In genomic region chr11:110405607-110406006, GRCm38 (mm10) we compare ENCODE assay signal across 26 mouse cellular contexts. TPM values are rescaled to one million over a fixed set of nuclear protein-coding genes. Genes with fewer than 3 reads are reported as not detected.
DNase-seq lines count a peak whose midpoint lies in the region; ATAC-seq and TF ChIP-seq lines count a peak whose summit lies in the region.
"Had no signal": no experiment of that assay in that cellular context is flagged by ENCODE, and none has a peak within 500 bp of the region (broad histone marks: within the 10 kb centered on the region; RNA-seq: fewer than 3 reads in every experiment).

No protein-coding gene starts in this region.

- no peak overlapping the region for H3K9ac ChIP-seq in lung, embryonic 14.5 days
- H3K9ac ChIP-seq: heart, embryonic 15.5 days; hindbrain, embryonic 15.5 days; kidney, embryonic 15.5 days; limb, embryonic 15.5 days had no signal

- intact Hi-C loops in gastrocnemius, adult 2 months (cut with DNase I), result no loop called here

- no peaks in the 10 kb centered on the region for H3K36me3 ChIP-seq in lung, embryonic 14.5 days (ENCODE audit: insufficient read depth)
- no peaks in the 10 kb centered on the region for H3K36me3 ChIP-seq in small intestine, adult 2 months (ENCODE audit: control insufficient read depth, insufficient read depth, low read length)
- H3K36me3 ChIP-seq: heart, embryonic 15.5 days; hindbrain, embryonic 15.5 days; kidney, embryonic 15.5 days; limb, embryonic 15.5 days had no signal

- H3K27me3 ChIP-seq in lung, embryonic 14.5 days (ENCODE audit: insufficient read depth, low read length), result no peaks in the 10 kb centered on the region
- H3K27me3 ChIP-seq in small intestine, adult 2 months (ENCODE audit: control insufficient read depth, insufficient read depth, low read length), result no peaks in the 10 kb centered on the region
- H3K27me3 ChIP-seq: heart, embryonic 15.5 days; hindbrain, embryonic 15.5 days; kidney, embryonic 15.5 days; limb, embryonic 15.5 days; Patski had no signal

- no peak for TF ChIP-seq POLR2A in small intestine, adult 2 months (IDR thresholded peaks at IDR 0.05; ENCODE audit: low read depth, low read length)

- peak; percentile 38; the same call in 1 of the 2 replicates for ATAC-seq in lung, embryonic 14.5 days (ENCODE audit: insufficient read depth)
- no peak for ATAC-seq in monocyte, adult 5-6 weeks (replicated peaks; ENCODE audit: insufficient number of reproducible peaks, low FRiP score, low TSS enrichment, poor library complexity, severe bottlenecking)
- ATAC-seq: forebrain, embryonic 16.5 days; Patski had no signal

- peak overlapping the region; percentile 13; the same call in 1 of the 2 replicates for H3K4me3 ChIP-seq in gastrocnemius, adult 2 months
- H3K4me3 ChIP-seq in lung, embryonic 14.5 days (ENCODE audit: low read depth, low read length), result no peak overlapping the region
- H3K4me3 ChIP-seq in small intestine, adult 2 months (ENCODE audit: low read depth, low read length), result peak overlapping the region; percentile 25; the same call in 1 of the 2 replicates
- H3K4me3 ChIP-seq: forebrain, embryonic 10.5 days; heart, embryonic 15.5 days; hindbrain, embryonic 15.5 days; kidney, embryonic 15.5 days; left cerebral cortex, adult 2 months; limb, embryonic 15.5 days had no signal

- peak overlapping the region; percentile 14; the same call in 1 of the 2 replicates for H3K4me2 ChIP-seq in lung, embryonic 14.5 days
- H3K4me2 ChIP-seq: heart, embryonic 15.5 days; hindbrain, embryonic 15.5 days; kidney, embryonic 15.5 days; limb, embryonic 15.5 days had no signal

- peak overlapping the region; percentile 77 for H3K27ac ChIP-seq in gastrocnemius, adult 2 months
- no peak overlapping the region for H3K27ac ChIP-seq in lung, embryonic 14.5 days (ENCODE audit: low read depth)
- peak overlapping the region; percentile 67 for H3K27ac ChIP-seq in small intestine, adult 2 months (ENCODE audit: insufficient read depth, low read depth, low read length)
- H3K27ac ChIP-seq: forebrain, embryonic 10.5 days; heart, embryonic 15.5 days; hindbrain, embryonic 15.5 days; kidney, embryonic 15.5 days; left cerebral cortex, adult 2 months; limb, embryonic 15.5 days had no signal

- no peak for TF ChIP-seq CTCF in gastrocnemius, adult 2 months (IDR thresholded peaks at IDR 0.05)
- TF ChIP-seq CTCF in lung, embryonic 14.5 days (IDR thresholded peaks at IDR 0.05; ENCODE audit: low read depth), result no peak
- TF ChIP-seq CTCF in small intestine, adult 2 months (IDR thresholded peaks at IDR 0.05; ENCODE audit: extremely low read depth, insufficient read length, insufficient replicate concordance, low read depth, low read length), result no peak

- no peak for DNase-seq in gastrocnemius, adult 2 months
- no peak for DNase-seq in gastrocnemius, postnatal 4 days (ENCODE audit: low spot score in 2 of 2)
- peak; percentile 42 for DNase-seq in lung, embryonic 14.5 days
- no peak for DNase-seq in lung, postnatal 4 days
- DNase-seq in NIH3T3 (ENCODE audit: low read depth), result peak; percentile 71
- no peak for DNase-seq in frontal cortex, postnatal 36 days (ENCODE audit: low spot score in 2 of 2)
- DNase-seq: adrenal gland, postnatal 36 days; cerebellum, adult 9-10 months; gastrocnemius, postnatal 36 days; kidney, adult 11 months; layer of hippocampus, adult 9-11 months; left cerebral cortex, postnatal 4 days; right cerebral cortex, postnatal 14 days; spleen, adult 18-20 months; thymus, adult 2 months; thymus, postnatal 4 days had no signal

- peaks cover 15% of the 10 kb centered on the region for H3K4me1 ChIP-seq in lung, embryonic 14.5 days (ENCODE audit: insufficient read depth)
- peaks cover 8% of the 10 kb centered on the region; the same call in 1 of the 2 replicates for H3K4me1 ChIP-seq in small intestine, adult 2 months (ENCODE audit: control insufficient read depth, insufficient read depth, insufficient read length, low read length)

- H3K9me3 ChIP-seq in lung, embryonic 14.5 days (ENCODE audit: low read depth, low read length), result no peaks in the 10 kb centered on the region
- H3K9me3 ChIP-seq: heart, embryonic 15.5 days; hindbrain, embryonic 15.5 days; kidney, embryonic 15.5 days; limb, embryonic 15.5 days had no signal

- 37% methylated on average over 9 of the region's 9 CpGs for WGBS in lung, embryonic 14.5 days
- WGBS in small intestine, adult 2 months, result 16% methylated on average over 9 of the region's 9 CpGs

RNA-seq across cellular contexts. Expression of gene Map2k6, which starts 6.7 kb away (rescaled TPM):
- 10 to 100 TPM; 38.0 to 50.1 TPM for total RNA-seq in gastrocnemius, adult 2 months (2021)
- total RNA-seq in gastrocnemius, postnatal 4 days (2021), result 10 to 100 TPM; 13.8 to 16.4 TPM
- polyA plus RNA-seq in lung, embryonic 14.5 days (2014; fragmentation: Nextera tagmentation; extraction: Ambion mirVana), result 25.4 and 26.4 TPM in 2 replicates
- polyA plus RNA-seq in small intestine, adult 2 months (2012; rRNA removed), result 0.43 and 1.5 TPM in 2 replicates
- total RNA-seq in monocyte, adult 5-6 weeks (2017), result 8.5 to 15.1 TPM (median 11.4 TPM) in 3 replicates

Comparison
In these comparisons a context has a peak if more than half of its experiments do, and no peak if none do; other contexts are left out.
1. DNase-seq: peak in lung, embryonic 14.5 days (single experiment) and NIH3T3 (single experiment); none in gastrocnemius, adult 2 months (single experiment), gastrocnemius, postnatal 4 days (0 of 2), lung, postnatal 4 days (0 of 2) and frontal cortex, postnatal 36 days (0 of 2).